ENCODE assay signal across 12 mouse cellular contexts in the genomic region with DNA sequence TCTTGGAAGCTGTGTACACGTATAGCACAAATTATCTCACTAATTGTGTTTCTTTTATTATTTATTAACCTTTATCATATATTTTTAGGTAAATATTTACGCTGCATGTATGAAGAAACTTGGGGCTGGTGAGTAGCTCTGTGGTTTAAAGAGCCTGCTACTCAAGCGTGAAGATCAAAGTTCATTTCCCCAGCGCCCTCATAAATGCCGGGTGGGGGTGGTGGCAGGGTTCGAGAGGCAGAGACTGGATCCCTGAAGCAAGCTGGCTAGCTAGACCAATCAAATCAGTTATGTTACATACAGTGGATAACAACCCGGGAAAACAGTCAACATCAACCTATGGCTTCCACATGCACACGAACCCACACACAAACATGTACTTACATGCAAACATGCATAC.
"Had no signal": no experiment of that assay in that cellular context is flagged by ENCODE, and none has a peak within 500 bp of the region (broad histone marks: within the 10 kb centered on the region; RNA-seq: fewer than 3 reads in every experiment).

No protein-coding gene starts in this region.

- H3K9me3 ChIP-seq: hindbrain, embryonic 13.5 days; limb, embryonic 15.5 days; megakaryocyte, embryonic 14.5 days; midbrain, embryonic 12.5 days had no signal

- H3K4me3 ChIP-seq: hindbrain, embryonic 13.5 days; limb, embryonic 15.5 days; megakaryocyte, embryonic 14.5 days; midbrain, embryonic 12.5 days had no signal

- ATAC-seq: hindbrain, postnatal 0 days had no signal

- H3K27ac ChIP-seq: hindbrain, embryonic 13.5 days; hindbrain, postnatal 0 days; limb, embryonic 15.5 days; liver, embryonic 14.5 days; midbrain, embryonic 12.5 days had no signal

- H3K36me3 ChIP-seq: hindbrain, embryonic 13.5 days; limb, embryonic 15.5 days; midbrain, embryonic 12.5 days had no signal

- DNase-seq: layer of hippocampus, adult 9-11 months; layer of hippocampus, postnatal 36 days; lung, adult 18-20 months; lung, postnatal 4 days; right cerebral cortex, postnatal 25 days; thymus, postnatal 36 days had no signal

- H3K27me3 ChIP-seq: hindbrain, embryonic 13.5 days; limb, embryonic 15.5 days; midbrain, embryonic 12.5 days had no signal

- H3K4me2 ChIP-seq: hindbrain, embryonic 13.5 days; limb, embryonic 15.5 days; midbrain, embryonic 12.5 days had no signal

- H3K9ac ChIP-seq: hindbrain, embryonic 13.5 days; limb, embryonic 15.5 days; liver, embryonic 14.5 days; midbrain, embryonic 12.5 days had no signal
